Mouse (Mus musculus) hindbrain, embryonic 11.5 days (tissue): ENCODE results near the gene Sgk1. TPM values are rescaled to one million over a fixed set of nuclear protein-coding genes. Genes with fewer than 3 reads are reported as not detected.

ENCODE experiments used
- ATAC-seq: fragments of 200-750 bp; cut with Nextera tagmentation; 2 replicates; pipeline ENCODE4 v1.8.0; 2017; ENCODE audit warnings: mild to moderate bottlenecking, moderate TSS enrichment, moderate library complexity; ENCODE audit not compliant: low FRiP score
- DNase-seq: peaks from one replicate; pipeline ENCODE4 v3.0.0-alpha.2; 2015; ENCODE audit warnings: low spot score
- H3K27ac ChIP-seq: fragments of 300-500 bp; sonication (generic); 2 replicates; pipeline ENCODE4 v1.5.1; 2014; ENCODE audit warnings: mild to moderate bottlenecking, low read depth, low read length
- H3K27me3 ChIP-seq: fragments of 300-500 bp; sonication (generic); 2 replicates; pipeline ENCODE4 v1.6.1; 2014; ENCODE audit warnings: mild to moderate bottlenecking, low read length, moderate library complexity, mixed read lengths; ENCODE audit not compliant: control insufficient read depth, insufficient read depth
- H3K36me3 ChIP-seq: fragments of 300-500 bp; sonication (generic); 2 replicates; pipeline ENCODE4 v1.6.1; 2014; ENCODE audit warnings: mild to moderate bottlenecking, low read length, moderate library complexity, mixed read lengths; ENCODE audit not compliant: control insufficient read depth, insufficient read depth
- H3K4me1 ChIP-seq: fragments of 300-500 bp; sonication (generic); replicated peaks from 2 replicates; pipeline ENCODE4 v1.6.1; 2014; ENCODE audit warnings: low read length, mixed read lengths; ENCODE audit not compliant: control insufficient read depth, insufficient read depth
- H3K4me2 ChIP-seq: fragments of 300-500 bp; sonication (generic); replicated peaks from 2 replicates; pipeline ENCODE4 v1.6.1; 2014; ENCODE audit warnings: mild to moderate bottlenecking, low read depth, low read length
- H3K4me3 ChIP-seq: fragments of 300-500 bp; sonication (generic); 2 replicates; pipeline ENCODE4 v1.5.1; 2014; ENCODE audit warnings: low read depth, low read length
- H3K9ac ChIP-seq: fragments of 300-500 bp; sonication (generic); 2 replicates; pipeline ENCODE4 v1.6.1; 2014; ENCODE audit warnings: low read depth, low read length
- H3K9me3 ChIP-seq: fragments of 300-500 bp; sonication (generic); 2 replicates; pipeline ENCODE4 v1.6.1; 2016; ENCODE audit warnings: low read length; ENCODE audit not compliant: control insufficient read depth
- WGBS: fragments of 180-500 bp; shearing (Covaris S2); extraction: QIAGEN DNeasy Blood & Tissue Kit; methylation state at CpG from one replicate; pipeline ENCODE4 v1.1.7; 2014; 5-methylcytosine and 5-hydroxymethylcytosine counted together
- polyA plus RNA-seq: library from polyadenylated mRNA; unstranded; fragments of >200 nt; fragmentation: Nextera tagmentation; extraction: Ambion mirVana; gene quantifications from 2 replicates; pipeline ENCODE4 v1.2.1, GENCODE M21; 2014

Gene Sgk1
- polyA plus RNA-seq, 1 experiment from 2014 or later: 24.6 TPM

DNA sequence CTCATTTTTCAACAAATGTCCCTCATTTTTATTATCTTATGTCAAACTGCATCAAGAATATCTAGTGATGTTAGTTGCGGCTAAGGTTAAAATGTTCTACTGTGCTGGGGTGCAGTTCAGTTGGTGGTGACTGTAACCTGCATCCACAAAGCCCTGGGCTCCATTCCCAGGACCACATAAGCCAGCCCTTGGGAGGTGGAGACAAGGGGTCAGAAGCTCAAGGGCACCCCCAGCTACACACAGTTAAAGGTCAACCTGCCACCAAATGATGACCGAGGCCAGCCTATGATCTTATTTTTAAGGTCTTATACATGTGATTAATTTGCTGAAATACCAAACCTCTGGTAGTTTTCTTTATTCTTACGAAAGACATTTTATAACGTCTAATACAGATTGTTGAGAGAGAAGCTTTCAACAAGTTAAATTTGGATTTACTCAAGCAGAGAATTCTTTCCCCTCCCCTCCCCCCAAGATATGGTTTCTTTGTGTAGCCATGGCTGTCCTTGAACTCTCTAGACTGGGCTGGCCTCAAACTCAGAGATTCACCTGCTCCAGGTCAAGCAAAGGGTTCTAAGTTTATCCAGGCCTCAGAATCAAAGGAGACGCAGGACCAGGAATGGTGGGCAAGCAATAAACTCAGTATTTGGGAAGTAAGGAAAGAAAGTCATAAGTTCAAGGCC is 97.4 kb downstream of the Sgk1 start:
- ATAC-seq: no peak
- Histone ChIP-seq H3K36me3 (no peaks in the 10 kb centered on the region), H3K4me3 (no peak overlapping the region), H3K27ac (no peak overlapping the region), H3K4me2 (no peak overlapping the region), H3K9me3 (no peaks in the 10 kb centered on the region), H3K27me3 (no peaks in the 10 kb centered on the region), H3K4me1 (no peaks in the 10 kb centered on the region), H3K9ac (no peak overlapping the region)
- no peak for DNase-seq
- 88% methylated on average over 5 of the region's 5 CpGs for WGBS

DNA sequence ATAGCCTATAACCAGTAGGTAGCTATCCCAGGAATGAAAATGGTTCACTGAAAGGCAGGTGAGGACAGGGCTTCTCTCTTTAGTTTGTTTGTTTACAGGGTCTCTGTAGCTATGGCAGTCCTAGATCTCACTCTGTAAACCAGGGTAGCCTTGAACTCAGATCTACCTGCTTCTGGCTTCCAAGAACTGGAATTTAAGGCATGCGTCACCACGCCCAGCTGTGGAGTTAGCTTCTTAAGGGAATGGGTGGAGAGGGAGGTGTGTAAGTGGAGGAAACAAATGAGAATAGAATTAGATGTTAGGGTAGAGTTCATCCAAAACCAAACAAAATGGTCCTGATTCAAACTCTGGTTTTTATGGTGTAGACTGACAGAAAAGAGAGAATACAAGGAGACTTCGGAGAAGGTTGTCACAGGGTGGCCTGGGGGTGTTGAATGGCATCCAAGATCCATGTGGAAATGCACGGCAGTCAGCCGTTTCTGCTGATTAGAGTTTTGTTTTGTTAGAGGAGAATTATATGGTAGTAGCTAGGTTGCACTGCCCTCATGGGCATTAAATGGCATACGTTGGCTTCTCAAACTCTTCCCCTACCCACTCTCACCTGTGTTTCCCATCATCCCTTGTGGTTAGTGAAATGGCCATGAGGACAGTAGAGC is 98.9 kb downstream of the Sgk1 start:
- H3K36me3 ChIP-seq: no peaks in the 10 kb centered on the region
- no peak overlapping the region for H3K4me2 ChIP-seq
- no peak overlapping the region for H3K4me3 ChIP-seq
- no peaks in the 10 kb centered on the region for H3K27me3 ChIP-seq
- H3K9ac ChIP-seq: no peak overlapping the region
- WGBS: 90% methylated on average over 6 of the region's 6 CpGs
- H3K9me3 ChIP-seq: no peaks in the 10 kb centered on the region
- H3K27ac ChIP-seq: no peak overlapping the region
- no peaks in the 10 kb centered on the region for H3K4me1 ChIP-seq
- DNase-seq (no peak), ATAC-seq (no peak)

DNA sequence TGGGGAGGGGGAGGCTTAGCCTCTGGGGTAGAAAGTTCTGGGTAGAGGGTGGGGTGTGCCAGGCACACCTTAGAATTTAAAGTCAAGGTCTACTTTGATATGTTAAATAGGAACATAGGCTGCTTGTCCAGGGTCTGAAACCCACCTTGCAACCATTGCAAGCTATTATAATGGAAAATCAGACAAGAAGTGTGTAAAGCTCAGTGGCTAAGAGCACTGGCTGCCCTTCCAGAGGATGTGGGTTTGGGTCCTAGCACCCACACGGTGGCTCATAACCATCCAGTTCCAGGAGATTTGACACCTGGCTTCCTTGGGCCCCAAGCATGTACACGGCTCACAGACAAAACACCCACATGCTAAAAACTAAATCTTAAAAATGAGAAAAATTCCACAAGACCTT is 100.3 kb downstream of the Sgk1 start:
- Histone ChIP-seq H3K36me3 (no peaks in the 10 kb centered on the region), H3K9ac (no peak overlapping the region), H3K4me3 (no peak overlapping the region), H3K27ac (no peak overlapping the region), H3K4me2 (no peak overlapping the region), H3K27me3 (no peaks in the 10 kb centered on the region), H3K4me1 (no peaks in the 10 kb centered on the region), H3K9me3 (no peaks in the 10 kb centered on the region)
- WGBS: 87% methylated on average over 2 of the region's 2 CpGs
- DNase-seq: no peak
- no peak for ATAC-seq

DNA sequence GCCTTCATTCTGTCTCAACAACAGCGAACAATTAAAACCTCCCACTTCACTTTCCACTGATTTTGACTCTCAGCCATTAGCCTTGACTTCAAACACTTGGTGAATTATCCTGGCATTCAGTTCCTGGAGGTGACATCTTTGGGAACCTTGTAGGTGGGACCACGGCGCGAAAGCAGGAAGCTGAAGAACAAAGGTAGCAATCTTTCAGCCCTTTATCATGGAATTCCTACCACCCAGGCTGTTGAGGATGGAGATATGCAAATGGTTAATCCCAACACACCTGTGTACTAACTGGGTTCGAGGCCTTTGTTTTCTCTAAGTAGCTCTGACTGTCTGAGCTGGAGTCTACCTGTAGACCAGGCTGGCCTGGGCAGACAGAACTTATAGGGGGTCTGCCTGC is 106.5 kb downstream of the Sgk1 start:
- Histone ChIP-seq H3K27ac (no peak overlapping the region), H3K9me3 (no peaks in the 10 kb centered on the region), H3K36me3 (no peaks in the 10 kb centered on the region), H3K9ac (no peak overlapping the region), H3K4me1 (no peaks in the 10 kb centered on the region), H3K27me3 (peaks cover 15% of the 10 kb centered on the region), H3K4me3 (no peak overlapping the region), H3K4me2 (no peak overlapping the region)
- 76% methylated on average over 5 of the region's 5 CpGs for WGBS
- DNase-seq (no peak), ATAC-seq (no peak)

DNA sequence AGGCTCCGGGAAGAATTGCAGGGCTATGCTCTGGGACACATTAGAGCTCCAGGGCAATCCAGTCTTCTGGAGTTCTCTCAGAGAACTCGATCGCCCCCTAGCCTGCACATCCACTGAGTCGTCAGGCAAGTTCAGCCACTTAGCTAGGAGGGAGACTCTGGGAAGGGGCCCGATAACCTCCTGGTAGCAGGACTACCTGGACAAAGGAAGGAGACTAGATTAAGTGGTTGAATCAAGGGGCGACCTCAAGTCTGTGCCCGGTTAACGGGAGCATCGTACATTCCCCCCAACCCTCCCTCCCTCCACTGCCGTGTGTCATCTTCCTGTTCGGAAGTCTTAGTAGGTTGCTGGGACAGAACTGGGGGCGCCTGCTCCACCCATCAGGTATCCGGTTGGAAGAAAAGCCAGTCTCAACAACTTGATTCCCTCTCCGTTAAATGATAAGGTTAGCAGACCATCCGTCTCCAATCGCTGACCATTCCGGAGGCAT is 109.4 kb downstream of the Sgk1 start:
- Histone ChIP-seq H3K4me3 (peak overlapping the region; percentile 21), H3K36me3 (no peaks in the 10 kb centered on the region), H3K27ac (no peak overlapping the region), H3K4me2 (peak overlapping the region; percentile 28), H3K27me3 (peaks cover 15% of the 10 kb centered on the region), H3K9ac (no peak overlapping the region), H3K4me1 (no peaks in the 10 kb centered on the region), H3K9me3 (no peaks in the 10 kb centered on the region)
- 15% methylated on average over 17 of the region's 17 CpGs for WGBS
- ATAC-seq (no peak), DNase-seq (peak; percentile 85)

DNA sequence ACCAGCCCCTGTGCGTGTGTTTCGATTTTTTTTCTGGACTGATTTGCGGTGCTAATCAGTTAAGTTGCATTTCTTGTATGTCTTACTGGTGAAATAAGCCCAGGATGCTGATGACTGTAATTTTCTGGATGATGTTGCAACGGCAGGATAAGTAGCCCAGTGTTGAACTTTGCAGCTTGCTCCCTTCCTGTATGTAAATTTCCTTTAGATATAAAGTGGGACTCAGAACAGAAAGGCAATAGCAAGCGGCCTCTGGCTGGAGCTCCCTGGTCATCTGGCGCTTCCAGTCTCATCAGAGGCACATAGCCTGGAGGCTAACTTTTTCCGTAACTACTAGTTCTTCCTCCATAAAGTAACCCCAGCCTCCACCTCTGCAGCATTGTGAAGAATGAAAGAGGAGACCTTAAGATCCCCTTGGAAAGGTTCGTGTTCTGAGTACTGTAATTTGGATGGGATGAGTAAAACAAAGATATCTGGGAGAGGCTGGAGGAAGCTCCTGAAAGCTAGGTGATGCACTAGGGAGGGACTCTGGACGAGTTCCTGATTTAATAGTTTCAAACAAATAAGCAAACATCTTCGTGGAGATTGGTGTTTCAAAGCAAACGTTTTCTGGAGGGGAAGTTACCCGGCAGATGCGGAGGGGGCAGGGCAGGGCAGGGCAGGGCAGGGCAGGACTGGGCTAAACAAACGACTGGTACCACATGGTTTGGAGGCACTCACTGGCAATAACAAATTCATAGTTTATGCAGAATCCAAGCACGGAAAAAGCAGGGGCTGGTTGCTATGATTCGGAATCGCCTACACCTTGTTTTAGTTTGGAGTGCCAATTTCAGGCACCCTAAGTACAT is 110.2 kb downstream of the Sgk1 start:
- Histone ChIP-seq H3K27ac (no peak overlapping the region), H3K36me3 (no peaks in the 10 kb centered on the region), H3K27me3 (peaks cover 15% of the 10 kb centered on the region), H3K4me1 (no peaks in the 10 kb centered on the region), H3K4me2 (peak overlapping the region; percentile 92), H3K9ac (no peak overlapping the region), H3K4me3 (peak overlapping the region; percentile 64), H3K9me3 (no peaks in the 10 kb centered on the region)
- DNase-seq (peak; percentile 17), ATAC-seq (no peak)
- WGBS: 20% methylated on average over 17 of the region's 17 CpGs

DNA sequence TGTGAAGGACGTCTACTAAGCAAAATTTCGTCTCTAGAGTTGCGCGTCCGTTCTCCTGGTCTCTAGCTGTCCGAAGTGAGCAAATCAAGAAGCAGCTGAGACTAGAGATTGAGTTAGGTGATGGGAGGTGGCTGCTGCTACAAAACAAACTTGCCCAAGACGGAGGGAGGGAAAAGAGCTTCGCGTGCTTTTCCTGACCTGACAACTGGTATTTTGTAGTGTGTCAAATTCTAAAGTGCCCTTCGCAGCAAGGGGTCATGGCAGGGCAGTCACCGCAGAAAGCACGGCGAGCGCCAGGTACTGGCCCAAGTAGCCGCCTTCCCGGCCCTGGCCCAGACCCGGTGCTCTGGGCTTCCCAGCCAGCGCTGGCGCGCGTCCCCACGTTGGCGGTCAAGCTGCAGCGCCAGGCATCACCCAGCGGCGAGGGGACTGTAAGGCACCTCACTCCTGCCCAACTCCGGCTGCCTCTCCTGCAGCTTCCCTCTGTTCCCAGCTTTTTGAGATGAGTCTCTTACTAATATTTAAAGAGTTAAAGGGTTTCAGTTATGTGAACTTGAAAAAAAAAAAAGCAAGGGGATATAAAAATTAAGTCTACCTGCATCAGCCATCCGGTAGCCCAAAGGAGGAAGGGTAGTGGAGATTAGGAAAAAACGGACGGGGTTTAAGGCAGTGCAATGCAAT is 111.0 kb downstream of the Sgk1 start:
- 2% methylated on average over 30 of the region's 30 CpGs for WGBS
- Histone ChIP-seq H3K4me2 (peak overlapping the region; percentile 92), H3K4me3 (peak overlapping the region; percentile 64), H3K9ac (no peak overlapping the region), H3K4me1 (no peaks in the 10 kb centered on the region), H3K27me3 (peaks cover 15% of the 10 kb centered on the region), H3K36me3 (no peaks in the 10 kb centered on the region), H3K9me3 (no peaks in the 10 kb centered on the region), H3K27ac (no peak overlapping the region)
- DNase-seq: peak; percentile 84
- ATAC-seq: peak; percentile 58

DNA sequence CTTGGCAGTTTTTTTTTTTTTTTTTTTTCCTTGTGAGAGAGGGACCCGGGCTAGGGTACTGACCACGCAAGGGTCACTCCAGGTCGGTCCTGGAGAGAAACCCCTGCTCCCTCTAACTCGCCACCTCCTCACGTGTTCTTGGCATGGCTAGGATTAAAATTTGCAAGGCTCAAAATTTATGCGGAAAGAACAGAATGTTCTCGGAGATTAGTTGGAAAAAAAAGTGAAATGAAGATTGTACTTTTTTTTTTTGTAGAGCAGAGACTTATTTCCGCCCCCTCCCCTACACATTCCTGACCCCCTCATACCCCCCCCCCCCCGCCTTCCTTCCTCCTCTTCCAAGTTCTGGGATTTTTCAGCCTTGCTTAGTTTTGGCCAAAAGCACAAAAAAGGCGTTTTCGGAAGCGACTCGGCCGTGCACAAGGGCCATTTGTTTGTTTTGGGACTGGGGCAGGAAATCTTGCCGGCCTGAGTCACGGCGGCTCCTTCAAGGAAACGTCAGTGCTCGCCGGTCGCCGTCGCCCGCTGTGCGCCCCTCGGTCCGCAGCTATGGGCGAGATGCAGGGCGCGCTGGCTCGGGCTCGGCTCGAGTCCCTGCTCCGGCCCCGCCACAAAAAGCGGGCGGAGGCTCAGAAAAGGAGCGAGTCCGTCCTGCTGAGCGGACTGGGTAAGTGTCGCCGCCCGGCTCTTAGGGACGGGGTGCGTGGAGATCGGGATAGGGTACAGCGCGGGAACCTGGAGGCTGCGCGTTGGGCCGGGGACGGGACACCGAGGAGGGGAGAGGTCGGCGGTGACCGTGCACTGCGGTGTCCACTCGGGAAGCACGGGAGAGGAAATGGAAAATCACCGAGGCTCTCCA is 111.8 kb downstream of the Sgk1 start:
- H3K9ac ChIP-seq: peak overlapping the region; percentile 72
- peak overlapping the region; percentile 64 for H3K4me3 ChIP-seq
- DNase-seq (peak; percentile 76), ATAC-seq (peak; percentile 84)
- H3K9me3 ChIP-seq: no peaks in the 10 kb centered on the region
- peaks cover 15% of the 10 kb centered on the region for H3K27me3 ChIP-seq
- WGBS: under 1% methylated on average over 60 of the region's 60 CpGs
- H3K4me1 ChIP-seq: no peaks in the 10 kb centered on the region
- H3K27ac ChIP-seq: peak overlapping the region; percentile 70
- no peaks in the 10 kb centered on the region for H3K36me3 ChIP-seq
- H3K4me2 ChIP-seq: peak overlapping the region; percentile 92
